Mouse (Mus musculus): ENCODE measurements around the gene Adgrl2.

DNA sequence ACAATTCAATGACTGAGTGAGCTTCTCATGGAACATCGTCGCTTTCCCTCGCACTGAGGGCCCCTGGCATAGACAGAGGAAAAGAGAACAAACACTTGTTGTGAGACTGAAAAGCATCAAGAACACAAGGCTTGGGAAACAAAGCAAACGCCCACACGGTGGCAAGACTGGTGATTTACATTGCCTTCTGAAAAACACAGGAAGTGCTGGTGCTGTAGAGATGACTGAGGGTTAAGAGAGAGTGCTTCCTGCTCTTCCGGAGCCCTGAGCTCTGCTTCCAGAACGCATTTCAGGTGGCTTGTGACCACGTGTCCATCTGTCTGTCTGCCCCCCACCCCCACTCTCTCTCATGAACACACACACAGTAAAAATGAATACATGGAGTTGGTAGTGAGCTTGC is 122.7 kb downstream of the Adgrl2 start:
- TF ChIP-seq CTCF (IDR thresholded peaks at IDR 0.05; ENCODE audit: extremely low read depth, insufficient read depth, insufficient read length, insufficient replicate concordance), result no peak
- TF ChIP-seq POLR2A (IDR thresholded peaks at IDR 0.05; ENCODE audit: low read depth, low read length), result no peak

Measured in spleen, adult 2 months (tissue).